Mouse (Mus musculus) brain, embryonic 14.5 days (tissue): ENCODE measurements around the gene Lpin2.

Source experiments
- CTCF ChIP-seq: fragments of 200-500 bp; IDR thresholded peaks from 2 replicates; pipeline ENCODE4 v1.5.1; 2012; ENCODE audit warnings: inconsistent platforms, mild to moderate bottlenecking, moderate library complexity, borderline replicate concordance; ENCODE audit not compliant: insufficient read depth, insufficient read length; ENCODE audit errors: extremely low read depth
- POLR2A ChIP-seq: fragments of 200-500 bp; IDR thresholded peaks from 2 replicates; pipeline ENCODE4 v1.6.1; 2012; ENCODE audit warnings: mild to moderate bottlenecking, inconsistent platforms, borderline replicate concordance; ENCODE audit not compliant: poor library complexity, insufficient read depth, insufficient read length, severe bottlenecking; ENCODE audit errors: extremely low read depth

GRCm38 (mm10) chr17:71164991-71165390, 17.4 kb upstream of the Lpin2 start:
- TF ChIP-seq POLR2A (no peak), CTCF (no peak)
